Mouse (Mus musculus): ENCODE measurements at regions not wholly inside any gene's neighbourhood (a gene's known extent, or its start where the extent isn't known, plus 50 kb on each side); places are given as distances from the start of the nearest gene placed in this dataset.
A peak's percentile ranks its signal among the peaks of the same experiment; 100 is the strongest.

GRCm38 (mm10) chr13:71001278-71001677 is 159.7 kb upstream of the Adamts16 start:
- TF ChIP-seq CTCF (IDR thresholded peaks at IDR 0.05; ENCODE audit: borderline replicate concordance, insufficient read depth, low read depth, low read length), result peak; percentile 58
- no peak for TF ChIP-seq POLR2A (IDR thresholded peaks at IDR 0.05; ENCODE audit: borderline replicate concordance, insufficient read depth, low read length)
